In the genomic region with DNA sequence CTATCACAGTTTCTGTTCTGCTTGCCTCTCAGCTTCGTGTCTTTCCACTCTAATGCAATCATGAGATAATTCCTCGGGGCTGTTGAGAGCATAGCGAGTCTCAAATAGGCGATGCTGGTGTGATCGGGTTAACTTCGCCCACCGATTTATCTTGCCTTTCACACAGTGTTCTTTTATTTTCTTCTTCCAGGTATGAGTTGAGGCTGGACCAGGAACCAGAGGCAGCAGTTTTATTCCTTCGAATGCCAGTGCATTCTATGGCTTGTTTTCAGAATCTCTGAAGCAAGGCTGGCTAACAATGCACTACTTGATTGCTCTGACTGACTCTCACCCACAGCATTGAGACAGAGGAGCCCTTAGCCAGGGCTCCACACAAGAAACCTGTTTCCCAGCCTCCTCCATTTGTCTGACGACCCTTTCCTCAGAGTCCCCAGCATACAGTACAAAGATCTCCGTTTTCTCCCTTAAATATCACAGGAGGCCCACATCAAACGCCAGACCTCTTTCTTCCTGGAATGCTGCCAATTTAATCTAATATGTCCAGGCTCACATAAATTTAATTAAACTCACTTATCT, we compare ENCODE assay signal across 10 mouse cellular contexts.
DNase-seq lines count a peak whose midpoint lies in the region; ATAC-seq and TF ChIP-seq lines count a peak whose summit lies in the region.
"Had no signal": no experiment of that assay in that cellular context is flagged by ENCODE, and none has a peak within 500 bp of the region (broad histone marks: within the 10 kb centered on the region; RNA-seq: fewer than 3 reads in every experiment).

No protein-coding gene starts in this region.

- TF ChIP-seq POLR2A in heart, adult 2 months (IDR thresholded peaks at IDR 0.05; ENCODE audit: insufficient read depth, low read depth, low read length), result no peak
- TF ChIP-seq POLR2A in cerebellum, adult 2 months (IDR thresholded peaks at IDR 0.05; ENCODE audit: borderline replicate concordance, insufficient read depth, low read length), result no peak

- H3K4me3 ChIP-seq in heart, embryonic 12.5 days, result peak overlapping the region; percentile 22; the same call in 1 of the 2 replicates
- H3K4me3 ChIP-seq in heart, adult 2 months, result no peak overlapping the region
- H3K4me3 ChIP-seq in hindbrain, embryonic 14.5 days (replicated peaks; ENCODE audit: low read length), result no peak overlapping the region
- H3K4me3 ChIP-seq in midbrain, embryonic 12.5 days, result peak overlapping the region; percentile 20
- H3K4me3 ChIP-seq in cerebellum, adult 2 months (replicated peaks; ENCODE audit: insufficient read depth, low read depth, low read length), result no peak overlapping the region

- no peaks in the 10 kb centered on the region for H3K79me2 ChIP-seq in heart, adult 2 months (replicated peaks; ENCODE audit: control insufficient read depth, insufficient read depth, low read length)

- no peak for TF ChIP-seq EP300 in heart, adult 2 months (IDR thresholded peaks at IDR 0.05; ENCODE audit: insufficient read depth, low read depth, low read length)

- DNase-seq in heart, adult 2 months, result no peak
- peak; percentile 15 for DNase-seq in brain, adult 2 months (ENCODE audit: low read depth, low spot score)
- peak; percentile 46 for DNase-seq in hindbrain, embryonic 14.5 days (ENCODE audit: low spot score)
- no peak for DNase-seq in right cerebral cortex, adult 18-20 months
- no peak for DNase-seq in urinary bladder, postnatal 4 days (ENCODE audit: low spot score in 2 of 2)
- no peak for DNase-seq in cerebellum, adult 2 months
- DNase-seq: heart, adult 11 months; lung, postnatal 14 days had no signal

- H3K27me3 ChIP-seq in heart, embryonic 12.5 days (replicated peaks), result 0 out of 2 replicates have a peak, but pooled peaks cover 3% of the 10 kb centered on the region
- H3K27me3 ChIP-seq in heart, adult 2 months (ENCODE audit: control insufficient read depth, insufficient read depth, low read length), result no peaks in the 10 kb centered on the region
- H3K27me3 ChIP-seq in hindbrain, embryonic 14.5 days (ENCODE audit: control insufficient read depth, insufficient read depth, low read length), result no peaks in the 10 kb centered on the region
- peaks cover 11% of the 10 kb centered on the region; the same call in 1 of the 2 replicates for H3K27me3 ChIP-seq in midbrain, embryonic 12.5 days
- H3K27me3 ChIP-seq in cerebellum, adult 2 months (ENCODE audit: control insufficient read depth, insufficient read depth, low read length), result no peaks in the 10 kb centered on the region

- H3K4me1 ChIP-seq in heart, embryonic 12.5 days (replicated peaks), result peaks cover 32% of the 10 kb centered on the region
- peaks cover 9% of the 10 kb centered on the region; the same call in 1 of the 2 replicates for H3K4me1 ChIP-seq in heart, adult 2 months (ENCODE audit: control insufficient read depth, insufficient read depth, low read length)
- H3K4me1 ChIP-seq in hindbrain, embryonic 14.5 days (replicated peaks; ENCODE audit: control insufficient read depth, insufficient read depth, low read length), result peaks cover 32% of the 10 kb centered on the region
- H3K4me1 ChIP-seq in midbrain, embryonic 12.5 days, result peaks cover 54% of the 10 kb centered on the region
- H3K4me1 ChIP-seq in cerebellum, adult 2 months (ENCODE audit: control insufficient read depth, insufficient read depth, low read length), result peaks cover 8% of the 10 kb centered on the region

- peak overlapping the region; percentile 68 for H3K4me2 ChIP-seq in heart, embryonic 12.5 days
- H3K4me2 ChIP-seq in hindbrain, embryonic 14.5 days (replicated peaks), result peak overlapping the region; percentile 39
- peak overlapping the region; percentile 46 for H3K4me2 ChIP-seq in midbrain, embryonic 12.5 days (replicated peaks)

- H3K27ac ChIP-seq in heart, embryonic 12.5 days (ENCODE audit: poor library complexity, severe bottlenecking), result no peak overlapping the region
- H3K27ac ChIP-seq in heart, adult 2 months, result no peak overlapping the region
- peak overlapping the region; percentile 68 for H3K27ac ChIP-seq in hindbrain, embryonic 14.5 days
- H3K27ac ChIP-seq in midbrain, embryonic 12.5 days (replicated peaks), result peak overlapping the region; percentile 70
- no peak overlapping the region for H3K27ac ChIP-seq in cerebellum, adult 2 months (ENCODE audit: insufficient read depth, low read length)

- no peak for ATAC-seq in heart, embryonic 12.5 days (ENCODE audit: insufficient number of reproducible peaks, low FRiP score)
- no peak for ATAC-seq in hindbrain, embryonic 14.5 days (ENCODE audit: low FRiP score)
- no peak for ATAC-seq in midbrain, embryonic 12.5 days (ENCODE audit: low FRiP score, low read depth)

- H3K36me3 ChIP-seq in heart, embryonic 12.5 days, result no peaks in the 10 kb centered on the region
- no peaks in the 10 kb centered on the region for H3K36me3 ChIP-seq in heart, adult 2 months (ENCODE audit: control insufficient read depth, insufficient read depth, low read length)
- no peaks in the 10 kb centered on the region for H3K36me3 ChIP-seq in hindbrain, embryonic 14.5 days (replicated peaks; ENCODE audit: control insufficient read depth, insufficient read depth)
- H3K36me3 ChIP-seq in midbrain, embryonic 12.5 days, result no peaks in the 10 kb centered on the region

- TF ChIP-seq CTCF in heart, adult 2 months (IDR thresholded peaks at IDR 0.05), result no peak
- no peak for TF ChIP-seq CTCF in cerebellum, adult 2 months (IDR thresholded peaks at IDR 0.05; ENCODE audit: borderline replicate concordance, insufficient read depth, low read depth, low read length)

- WGBS in heart, embryonic 12.5 days, result 29% methylated on average over 11 of the region's 11 CpGs
- WGBS in heart, adult 2 months, result 51% methylated on average over 11 of the region's 11 CpGs
- WGBS in hindbrain, embryonic 14.5 days, result 17% methylated on average over 11 of the region's 11 CpGs
- 18% methylated on average over 11 of the region's 11 CpGs for WGBS in midbrain, embryonic 12.5 days
- 23% methylated on average over 11 of the region's 11 CpGs for WGBS in cerebellum, adult 2 months

- no peaks in the 10 kb centered on the region for H3K9me3 ChIP-seq in heart, embryonic 12.5 days (replicated peaks)
- H3K9me3 ChIP-seq in hindbrain, embryonic 14.5 days (ENCODE audit: control insufficient read depth, low read length), result no peaks in the 10 kb centered on the region
- no peaks in the 10 kb centered on the region for H3K9me3 ChIP-seq in midbrain, embryonic 12.5 days

- no peak overlapping the region; the same call in 1 of the 2 replicates for H3K9ac ChIP-seq in heart, embryonic 12.5 days
- no peak overlapping the region for H3K9ac ChIP-seq in heart, adult 2 months (ENCODE audit: low read depth, low read length)
- H3K9ac ChIP-seq in hindbrain, embryonic 14.5 days, result no peak overlapping the region; the same call in 1 of the 2 replicates
- H3K9ac ChIP-seq in midbrain, embryonic 12.5 days (replicated peaks), result no peak overlapping the region

- intact Hi-C loops in heart, adult 2 months (cut with DNase I), result no loop called here

Comparison
In these comparisons a context has a peak if more than half of its experiments do, and no peak if none do; other contexts are left out.
1. H3K4me3 ChIP-seq: peak in heart, embryonic 12.5 days (single experiment) and midbrain, embryonic 12.5 days (single experiment); none in heart, adult 2 months (single experiment), hindbrain, embryonic 14.5 days (single experiment) and cerebellum, adult 2 months (single experiment).
2. H3K27ac ChIP-seq: peak in hindbrain, embryonic 14.5 days (single experiment) and midbrain, embryonic 12.5 days (single experiment); none in heart, embryonic 12.5 days (single experiment), heart, adult 2 months (single experiment) and cerebellum, adult 2 months (single experiment).
3. DNase-seq: peak in brain, adult 2 months (single experiment) and hindbrain, embryonic 14.5 days (single experiment); none in heart, adult 2 months (0 of 2), right cerebral cortex, adult 18-20 months (single experiment), urinary bladder, postnatal 4 days (0 of 2) and cerebellum, adult 2 months (0 of 2).
4. Peak in every context shown above with its lines, with median percentiles within 50 percentile points of each other: H3K4me2 ChIP-seq.